Mouse (Mus musculus) kidney, embryonic 14.5 days (tissue): ENCODE results near the gene 4933402J07Rik. TPM values are rescaled to one million over a fixed set of nuclear protein-coding genes. Genes with fewer than 3 reads are reported as not detected.

Experiments used
- ATAC-seq: fragments of 200-750 bp; cut with Nextera tagmentation; 2 replicates; pipeline ENCODE4 v1.8.0; 2017; ENCODE audit warnings: moderate number of reproducible peaks, mild to moderate bottlenecking, moderate TSS enrichment, moderate library complexity; ENCODE audit not compliant: low FRiP score, low TSS enrichment
- H3K27ac ChIP-seq: fragments of 300-500 bp; sonication (generic); 2 replicates; pipeline ENCODE4 v1.5.1; 2014; ENCODE audit warnings: low read depth, mild to moderate bottlenecking, low read length, moderate library complexity, mixed read lengths
- H3K27me3 ChIP-seq: fragments of 300-500 bp; sonication (generic); 2 replicates; pipeline ENCODE4 v1.6.1; 2014; ENCODE audit warnings: mild to moderate bottlenecking, low read length; ENCODE audit not compliant: control insufficient read depth, insufficient read depth
- H3K36me3 ChIP-seq: fragments of 300-500 bp; sonication (generic); 2 replicates; pipeline ENCODE4 v1.6.1; 2014; ENCODE audit warnings: low read length, mixed read lengths; ENCODE audit not compliant: control insufficient read depth, insufficient read depth
- H3K4me1 ChIP-seq: fragments of 300-500 bp; sonication (generic); 2 replicates; pipeline ENCODE4 v1.6.1; 2014; ENCODE audit warnings: low read length, mixed read lengths; ENCODE audit not compliant: control insufficient read depth, insufficient read depth
- H3K4me2 ChIP-seq: fragments of 300-500 bp; sonication (generic); replicated peaks from 2 replicates; pipeline ENCODE4 v1.6.1; 2014; ENCODE audit warnings: low read depth, mild to moderate bottlenecking, low read length
- H3K4me3 ChIP-seq: fragments of 300-500 bp; sonication (generic); 2 replicates; pipeline ENCODE4 v1.5.1; 2014; ENCODE audit warnings: mild to moderate bottlenecking, low read length
- H3K9ac ChIP-seq: fragments of 300-500 bp; sonication (generic); 2 replicates; pipeline ENCODE4 v1.6.1; 2014; ENCODE audit warnings: low read depth, mild to moderate bottlenecking, low read length, moderate library complexity
- H3K9me3 ChIP-seq: fragments of 300-500 bp; sonication (generic); 2 replicates; pipeline ENCODE4 v1.6.1; 2016; ENCODE audit warnings: low read length; ENCODE audit not compliant: control insufficient read depth
- WGBS: fragments of 180-500 bp; shearing (Covaris S2); extraction: QIAGEN DNeasy Blood & Tissue Kit; methylation state at CpG from one replicate; pipeline ENCODE4 v1.1.7; 2014; 5-methylcytosine and 5-hydroxymethylcytosine counted together
- polyA plus RNA-seq: library from polyadenylated mRNA; unstranded; fragments of >200 nt; fragmentation: Nextera tagmentation; extraction: Ambion mirVana; gene quantifications from 2 replicates; pipeline ENCODE4 v1.2.1, GENCODE M21; 2014

The 4933402J07Rik gene
- polyA plus RNA-seq, 1 experiment from 2014 or later: not detected

DNA sequence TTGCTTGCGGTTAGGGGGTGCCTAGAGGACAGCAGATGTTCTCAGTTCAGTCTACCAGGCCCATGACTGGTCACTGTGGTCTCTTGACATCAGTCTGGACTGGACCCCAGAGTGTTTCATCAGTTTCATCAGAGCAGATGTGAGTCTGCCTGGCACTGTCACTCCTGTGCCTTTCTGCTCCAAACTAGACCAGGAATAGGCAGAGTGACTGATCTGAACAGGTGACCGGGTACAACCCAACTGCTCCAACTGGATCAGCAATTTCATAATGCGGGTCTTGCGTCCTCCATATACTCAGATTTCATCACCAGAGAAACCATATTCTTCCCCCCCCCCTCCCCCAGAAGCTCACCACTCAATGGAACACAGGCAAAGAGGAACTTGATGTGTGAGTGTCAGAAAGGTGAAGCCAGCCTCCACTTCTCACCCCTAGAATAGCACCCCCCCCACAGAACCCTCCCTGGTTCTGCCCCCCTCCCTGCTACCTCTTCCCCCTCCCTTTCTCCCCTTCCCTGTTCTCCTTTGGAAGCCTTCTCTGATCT, 46.1 kb downstream of the 4933402J07Rik start:
- Histone ChIP-seq H3K36me3 (no peaks in the 10 kb centered on the region), H3K4me1 (0 out of 2 replicates have a peak, but pooled peaks cover 3% of the 10 kb centered on the region), H3K27me3 (no peaks in the 10 kb centered on the region), H3K4me2 (no peak overlapping the region), H3K4me3 (no peak overlapping the region), H3K9me3 (no peaks in the 10 kb centered on the region), H3K9ac (no peak overlapping the region), H3K27ac (no peak overlapping the region)
- WGBS: 89% methylated on average over 4 of the region's 4 CpGs
- no peak for ATAC-seq

DNA sequence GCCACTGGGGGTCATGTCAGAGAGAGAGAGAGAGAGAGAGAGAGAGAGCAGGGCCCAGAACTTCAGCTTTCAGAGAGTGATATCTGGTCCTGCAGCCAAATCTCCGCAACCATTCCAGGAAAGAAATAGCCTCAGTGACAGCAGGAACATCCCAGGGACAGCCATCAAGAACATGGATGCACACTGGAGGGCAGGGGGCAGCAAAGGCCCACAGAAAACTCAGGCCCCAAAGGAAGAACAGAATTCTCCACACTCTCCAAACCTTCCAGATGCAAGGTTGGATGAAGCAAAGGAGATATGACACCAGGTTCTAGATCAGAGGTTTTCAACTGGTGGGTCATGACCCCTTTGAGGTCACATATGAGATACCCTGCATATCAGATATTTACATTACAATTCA, 50.0 kb downstream of the 4933402J07Rik start:
- Histone ChIP-seq H3K4me3 (no peak overlapping the region), H3K4me2 (no peak overlapping the region), H3K27me3 (no peaks in the 10 kb centered on the region), H3K9me3 (no peaks in the 10 kb centered on the region), H3K4me1 (0 out of 2 replicates have a peak, but pooled peaks cover 3% of the 10 kb centered on the region), H3K27ac (no peak overlapping the region), H3K9ac (no peak overlapping the region), H3K36me3 (no peaks in the 10 kb centered on the region)
- ATAC-seq: no peak
- 100% methylated on average over 1 of the region's 1 CpGs for whole genome bisulfite sequencing

DNA sequence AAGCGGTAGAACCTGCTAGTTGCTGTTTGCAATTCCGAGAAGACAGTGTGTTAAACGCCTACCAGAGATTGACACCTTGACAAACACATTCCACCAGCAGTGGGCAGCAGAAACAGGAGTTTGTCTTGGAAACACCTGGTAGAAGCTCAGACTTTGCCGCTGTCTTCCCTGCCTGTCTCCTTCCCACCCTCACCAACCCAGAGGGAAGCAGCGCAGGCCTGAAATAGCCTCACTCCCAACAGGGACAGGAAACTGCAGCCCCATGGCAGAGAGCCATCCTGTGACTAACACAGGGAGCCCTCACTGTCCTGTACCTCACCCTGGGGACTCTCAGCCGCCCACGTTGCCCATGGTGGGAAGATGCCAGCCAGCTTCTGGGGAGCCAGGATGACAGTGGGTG, 55.5 kb downstream of the 4933402J07Rik start:
- H3K27ac ChIP-seq: no peak overlapping the region
- no peaks in the 10 kb centered on the region for H3K27me3 ChIP-seq
- WGBS: 46% methylated on average over 7 of the region's 7 CpGs
- H3K9me3 ChIP-seq: no peaks in the 10 kb centered on the region
- no peak overlapping the region for H3K4me2 ChIP-seq
- no peak overlapping the region for H3K9ac ChIP-seq
- no peak overlapping the region for H3K4me3 ChIP-seq
- H3K36me3 ChIP-seq: no peaks in the 10 kb centered on the region
- ATAC-seq: no peak
- no peaks in the 10 kb centered on the region for H3K4me1 ChIP-seq

DNA sequence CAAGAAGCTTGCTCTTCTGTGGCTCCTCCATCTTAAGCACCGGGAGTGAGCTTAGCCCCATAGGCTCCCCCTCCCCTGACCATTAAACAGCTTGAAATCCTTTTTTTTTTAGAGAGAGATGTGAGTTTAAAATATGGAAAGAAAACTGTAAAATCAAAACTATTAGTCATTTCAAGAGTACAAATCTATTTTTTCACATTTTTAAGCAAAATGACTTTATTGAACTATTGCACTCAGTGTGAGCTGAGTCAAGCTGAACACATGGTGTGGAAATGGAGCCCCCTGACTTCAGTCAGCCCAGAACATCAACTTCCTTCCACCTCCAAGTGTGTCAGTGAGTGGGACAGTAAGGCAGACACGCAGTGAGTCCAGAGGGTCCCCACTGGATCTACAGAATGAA, 55.9 kb downstream of the 4933402J07Rik start:
- no peak for ATAC-seq

DNA sequence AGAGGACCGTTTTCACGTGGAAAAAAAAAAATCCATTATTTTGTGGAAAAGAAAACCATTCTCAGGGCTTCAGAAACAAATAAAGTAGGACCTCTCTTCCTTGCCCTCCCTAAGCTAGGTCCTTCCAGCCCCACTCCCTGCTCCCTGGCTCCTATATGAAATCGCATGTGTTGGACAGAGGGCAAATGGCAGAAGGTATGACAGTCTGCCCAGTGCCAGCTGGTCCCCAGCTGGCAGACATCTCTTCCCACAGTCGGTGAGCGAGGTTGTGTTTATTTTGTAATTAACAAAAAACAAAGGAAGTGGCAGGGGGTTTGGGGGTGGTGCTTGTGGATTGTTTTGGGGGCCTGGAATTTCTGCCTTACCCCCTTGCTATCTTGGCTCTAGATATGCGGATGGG, 56.6 kb downstream of the 4933402J07Rik start:
- Histone ChIP-seq H3K4me2 (no peak overlapping the region), H3K27ac (no peak overlapping the region), H3K4me1 (no peaks in the 10 kb centered on the region), H3K27me3 (no peaks in the 10 kb centered on the region; the same call in 1 of the 2 replicates), H3K36me3 (no peaks in the 10 kb centered on the region), H3K9me3 (no peaks in the 10 kb centered on the region), H3K4me3 (no peak overlapping the region), H3K9ac (no peak overlapping the region)
- no peak for ATAC-seq
- WGBS: 63% methylated on average over 6 of the region's 6 CpGs

More for the DNA sequence above, 55.9 kb downstream of the 4933402J07Rik start:
- no peaks in the 10 kb centered on the region for H3K9me3 ChIP-seq
- H3K9ac ChIP-seq: no peak overlapping the region
- no peak overlapping the region for H3K4me3 ChIP-seq
- no peaks in the 10 kb centered on the region for H3K36me3 ChIP-seq
- H3K4me2 ChIP-seq: no peak overlapping the region
- no peaks in the 10 kb centered on the region for H3K27me3 ChIP-seq
- no peak overlapping the region for H3K27ac ChIP-seq
- no peaks in the 10 kb centered on the region for H3K4me1 ChIP-seq
- WGBS: 71% methylated on average over 2 of the region's 2 CpGs

DNA sequence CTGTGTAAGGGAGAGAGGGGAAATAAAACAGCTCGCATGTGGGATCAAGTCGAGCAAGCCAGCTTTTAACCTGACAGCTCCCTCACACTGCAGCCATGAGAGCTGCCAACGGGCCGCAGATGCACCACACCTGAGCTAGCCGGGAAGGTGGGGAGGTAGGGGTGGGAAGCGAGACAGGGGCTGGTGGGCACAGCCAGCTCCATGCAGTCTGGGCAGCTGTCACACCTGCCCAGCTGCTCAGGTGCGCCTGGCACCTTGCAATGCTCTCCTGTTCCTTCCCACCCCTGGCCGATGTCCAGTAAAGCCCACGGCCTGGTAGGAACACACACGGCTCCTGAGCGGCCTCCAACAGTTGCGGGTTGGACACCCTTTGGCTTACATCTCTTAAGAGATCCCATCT, 57.5 kb downstream of the 4933402J07Rik start:
- Histone ChIP-seq H3K27ac (no peak overlapping the region), H3K27me3 (no peaks in the 10 kb centered on the region; the same call in 1 of the 2 replicates), H3K4me3 (no peak overlapping the region), H3K9me3 (no peaks in the 10 kb centered on the region; the same call in 1 of the 2 replicates), H3K9ac (no peak overlapping the region), H3K36me3 (no peaks in the 10 kb centered on the region), H3K4me2 (no peak overlapping the region), H3K4me1 (no peaks in the 10 kb centered on the region)
- WGBS: 84% methylated on average over 12 of the region's 12 CpGs
- no peak for ATAC-seq

DNA sequence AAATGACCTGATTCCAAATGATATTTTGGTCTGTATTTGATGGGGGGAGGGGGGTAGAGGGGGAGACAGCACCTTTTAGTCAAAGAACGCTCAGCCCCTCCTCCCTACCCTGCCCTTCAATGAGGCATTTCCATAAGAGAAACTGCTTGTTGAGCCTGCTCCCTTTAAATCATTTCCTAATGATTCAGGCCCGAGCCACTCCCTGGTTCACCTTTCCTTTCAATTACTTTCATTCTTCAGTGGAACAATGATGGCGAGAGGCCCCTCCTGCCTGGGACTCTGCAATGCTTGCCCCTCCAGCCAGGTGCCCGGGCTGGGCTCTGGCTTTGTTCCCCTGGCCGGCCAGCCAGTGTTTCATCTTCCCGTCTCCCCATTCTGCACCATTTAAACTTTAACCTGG, 66.0 kb downstream of the 4933402J07Rik start:
- Histone ChIP-seq H3K9me3 (no peaks in the 10 kb centered on the region; the same call in 1 of the 2 replicates), H3K27me3 (no peaks in the 10 kb centered on the region; the same call in 1 of the 2 replicates), H3K4me3 (no peak overlapping the region), H3K36me3 (no peaks in the 10 kb centered on the region), H3K4me2 (no peak overlapping the region), H3K27ac (no peak overlapping the region), H3K4me1 (no peaks in the 10 kb centered on the region), H3K9ac (no peak overlapping the region)
- 20% methylated on average over 6 of the region's 6 CpGs for WGBS
- ATAC-seq: no peak

DNA sequence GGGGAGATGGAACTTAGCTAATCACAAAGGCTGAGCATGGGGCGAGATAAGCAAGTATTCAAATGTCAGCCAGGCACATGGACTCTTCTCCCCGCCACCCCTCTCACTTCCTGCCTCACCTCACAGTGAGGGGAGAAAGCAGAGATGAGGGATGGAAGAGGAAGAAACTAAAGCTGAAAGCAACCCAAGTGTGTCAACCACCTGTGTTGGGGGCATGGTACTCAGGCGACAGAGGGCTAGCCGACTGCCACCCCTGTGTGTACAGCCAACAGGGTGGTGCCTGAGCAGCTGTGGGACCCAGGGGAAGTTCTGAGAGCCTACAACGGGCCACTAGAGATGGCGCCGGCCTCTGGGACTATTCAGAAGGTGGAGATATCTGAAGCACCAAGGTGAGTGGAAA, 68.1 kb downstream of the 4933402J07Rik start:
- ATAC-seq: no peak
- 84% methylated on average over 7 of the region's 7 CpGs for WGBS
- 0 out of 2 replicates have a peak, but pooled peaks cover 5% of the 10 kb centered on the region for H3K4me1 ChIP-seq

DNA sequence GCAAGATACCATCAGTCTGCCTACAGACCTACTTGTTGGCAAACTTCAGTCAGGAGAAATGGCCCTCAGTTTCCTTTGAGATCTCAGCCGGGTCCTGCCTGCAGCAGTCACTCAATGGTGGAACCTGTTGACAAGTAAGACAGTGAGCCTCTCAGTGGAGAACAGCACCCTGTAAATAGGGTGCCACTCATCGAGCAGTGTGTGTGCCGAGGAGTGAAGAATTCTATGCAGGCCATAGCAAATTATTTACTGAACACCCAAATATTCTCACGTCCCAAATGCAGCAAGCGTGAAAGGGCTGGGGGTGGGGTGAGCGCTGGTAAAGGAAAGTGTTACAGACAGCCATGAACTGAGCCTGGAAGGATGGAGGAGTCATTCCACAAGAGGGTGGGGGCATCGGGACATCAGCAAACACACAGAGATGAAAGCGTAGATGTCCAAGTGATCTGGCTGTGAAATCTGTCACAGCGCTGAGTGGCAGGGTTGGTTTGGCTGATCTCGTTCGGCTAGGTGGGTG, 72.6 kb downstream of the 4933402J07Rik start:
- 0 out of 2 replicates have a peak, but pooled peaks cover 7% of the 10 kb centered on the region for H3K4me1 ChIP-seq
- no peaks in the 10 kb centered on the region for H3K36me3 ChIP-seq
- no peak overlapping the region for H3K9ac ChIP-seq
- no peaks in the 10 kb centered on the region for H3K9me3 ChIP-seq
- no peak overlapping the region for H3K4me3 ChIP-seq
- no peak overlapping the region for H3K27ac ChIP-seq
- H3K27me3 ChIP-seq: no peaks in the 10 kb centered on the region
- peak; percentile 52; the same call in 1 of the 2 replicates for ATAC-seq
- 64% methylated on average over 11 of the region's 11 CpGs for WGBS
- no peak overlapping the region; the same call in 1 of the 2 replicates for H3K4me2 ChIP-seq

More for the DNA sequence above, 68.1 kb downstream of the 4933402J07Rik start:
- Histone ChIP-seq H3K27me3 (no peaks in the 10 kb centered on the region), H3K4me2 (no peak overlapping the region), H3K9ac (no peak overlapping the region), H3K4me3 (no peak overlapping the region), H3K9me3 (no peaks in the 10 kb centered on the region), H3K27ac (no peak overlapping the region), H3K36me3 (no peaks in the 10 kb centered on the region)
